Mouse (Mus musculus) intestine, postnatal 0 days (tissue): ENCODE data around the gene Kctd8. TPM values are rescaled to one million over a fixed set of nuclear protein-coding genes. Genes with fewer than 3 reads are reported as not detected.

ENCODE experiments used
- ATAC-seq: fragments of 200-750 bp; cut with Nextera tagmentation; 2 replicates; pipeline ENCODE4 v1.8.0; 2017; ENCODE audit warnings: mild to moderate bottlenecking, moderate TSS enrichment, moderate library complexity
- H3K27ac ChIP-seq: fragments of 300-500 bp; sonication (generic); 2 replicates; pipeline ENCODE4 v1.5.1; 2014; ENCODE audit warnings: mild to moderate bottlenecking, low read depth, low read length, moderate library complexity
- H3K27me3 ChIP-seq: fragments of 300-500 bp; sonication (generic); replicated peaks from 2 replicates; pipeline ENCODE4 v1.6.1; 2014; ENCODE audit warnings: low read length, mixed read lengths; ENCODE audit not compliant: control insufficient read depth, insufficient read depth
- H3K36me3 ChIP-seq: fragments of 300-500 bp; sonication (generic); 2 replicates; pipeline ENCODE4 v1.6.1; 2014; ENCODE audit warnings: mild to moderate bottlenecking, moderate library complexity; ENCODE audit not compliant: control insufficient read depth, insufficient read depth
- H3K4me1 ChIP-seq: fragments of 300-500 bp; sonication (generic); replicated peaks from 2 replicates; pipeline ENCODE4 v1.6.1; 2014; ENCODE audit warnings: antibody characterized with exemption, low read length, mixed read lengths; ENCODE audit not compliant: control insufficient read depth, insufficient read depth
- H3K4me2 ChIP-seq: fragments of 300-500 bp; sonication (generic); replicated peaks from 2 replicates; pipeline ENCODE4 v1.6.1; 2014; ENCODE audit warnings: low read depth, mild to moderate bottlenecking, moderate library complexity
- H3K4me3 ChIP-seq: fragments of 300-500 bp; sonication (generic); 2 replicates; pipeline ENCODE4 v1.5.1; 2014; ENCODE audit warnings: low read depth, low read length
- H3K9ac ChIP-seq: fragments of 300-500 bp; sonication (generic); 2 replicates; pipeline ENCODE4 v1.6.1; 2014; ENCODE audit warnings: mild to moderate bottlenecking, low read depth, low read length
- H3K9me3 ChIP-seq: fragments of 300-500 bp; sonication (generic); 2 replicates; pipeline ENCODE4 v1.6.1; 2016; ENCODE audit warnings: mixed run types; ENCODE audit not compliant: control insufficient read depth
- CTCF ChIP-seq: sonication (generic); IDR thresholded peaks from 2 replicates; pipeline ENCODE4 v1.5.1; 2016; ENCODE audit warnings: low read depth, mild to moderate bottlenecking, control low read depth, antibody characterized with exemption, moderate library complexity
- WGBS: fragments of 180-500 bp; shearing (Covaris S2); extraction: QIAGEN DNeasy Blood & Tissue Kit; methylation state at CpG from one replicate; pipeline ENCODE4 v1.1.7; 2014; 5-methylcytosine and 5-hydroxymethylcytosine counted together
- polyA plus RNA-seq: library from polyadenylated mRNA; unstranded; fragments of >200 nt; fragmentation: Nextera tagmentation; extraction: Ambion mirVana; gene quantifications from 2 replicates; pipeline ENCODE4 v1.2.1, GENCODE M21; 2015

Kctd8 gene
- polyA plus RNA-seq, 1 experiment from 2014 or later: 0.22 TPM

DNA sequence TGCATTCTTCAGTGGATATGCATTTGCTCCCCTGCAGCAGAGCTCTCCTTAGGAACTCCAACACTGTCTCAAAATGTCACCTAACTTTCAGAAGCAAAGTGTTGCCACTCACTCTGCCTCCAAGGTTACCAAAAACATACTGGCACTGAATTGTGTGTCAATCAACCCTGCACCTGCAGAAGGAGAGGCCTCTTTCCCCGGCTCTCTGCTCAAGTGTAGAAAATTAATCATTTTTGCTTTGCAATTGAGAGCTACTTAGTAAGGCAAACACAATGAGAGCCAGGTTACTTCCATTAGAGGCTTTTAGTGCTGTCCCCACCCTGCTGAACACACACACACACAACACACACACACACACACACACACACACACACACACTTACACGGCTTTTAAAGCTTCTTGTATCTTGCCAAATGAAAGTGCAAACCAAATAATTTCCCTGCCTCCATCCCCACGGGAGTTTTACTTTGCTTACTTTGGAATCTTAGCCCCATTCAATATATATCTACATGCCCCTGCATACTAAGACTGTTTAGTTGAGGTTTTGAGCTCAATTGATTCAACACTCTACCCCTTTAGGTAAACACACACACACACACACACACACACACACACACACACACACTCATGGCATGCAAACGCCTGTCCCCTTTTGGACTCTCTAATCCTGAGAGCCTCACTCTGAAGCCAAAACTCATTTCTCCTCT, 2.4 kb downstream of the Kctd8 start:
- WGBS: 27% methylated on average over 4 of the region's 4 CpGs
- peaks cover 15% of the 10 kb centered on the region for H3K27me3 ChIP-seq
- no peak overlapping the region for H3K4me2 ChIP-seq
- no peak overlapping the region for H3K27ac ChIP-seq
- no peak for ATAC-seq
- H3K4me3 ChIP-seq: no peak overlapping the region
- no peaks in the 10 kb centered on the region for H3K4me1 ChIP-seq
- no peaks in the 10 kb centered on the region for H3K9me3 ChIP-seq
- no peak overlapping the region for H3K9ac ChIP-seq
- no peak for TF ChIP-seq CTCF
- H3K36me3 ChIP-seq: no peaks in the 10 kb centered on the region

DNA sequence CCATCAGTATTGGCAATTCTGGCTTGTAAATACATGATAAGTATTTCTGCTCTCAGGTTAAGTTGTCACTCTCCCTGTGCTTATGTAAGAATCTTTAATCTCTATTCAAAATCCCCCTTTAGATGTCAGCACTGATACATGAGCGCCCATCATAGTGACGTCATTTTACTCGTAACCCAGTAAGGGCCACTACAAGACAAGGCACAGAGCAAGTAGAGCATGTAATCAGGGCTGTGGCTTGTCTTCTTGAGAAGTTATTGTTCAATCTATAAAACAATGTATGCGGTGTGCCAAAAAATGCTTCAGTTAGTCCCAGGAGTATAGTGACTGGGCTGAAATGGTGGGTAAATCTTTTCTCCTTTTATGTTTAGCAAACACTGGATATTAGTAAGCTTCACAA, 13.9 kb downstream of the Kctd8 start:
- H3K27me3 ChIP-seq: no peaks in the 10 kb centered on the region
- no peak for TF ChIP-seq CTCF
- 80% methylated on average over 4 of the region's 4 CpGs for WGBS
- H3K36me3 ChIP-seq: no peaks in the 10 kb centered on the region
- no peak for ATAC-seq
- H3K9me3 ChIP-seq: no peaks in the 10 kb centered on the region
- no peak overlapping the region for H3K27ac ChIP-seq
- H3K4me2 ChIP-seq: no peak overlapping the region
- H3K4me1 ChIP-seq: no peaks in the 10 kb centered on the region
- no peak overlapping the region for H3K9ac ChIP-seq
- H3K4me3 ChIP-seq: no peak overlapping the region

DNA sequence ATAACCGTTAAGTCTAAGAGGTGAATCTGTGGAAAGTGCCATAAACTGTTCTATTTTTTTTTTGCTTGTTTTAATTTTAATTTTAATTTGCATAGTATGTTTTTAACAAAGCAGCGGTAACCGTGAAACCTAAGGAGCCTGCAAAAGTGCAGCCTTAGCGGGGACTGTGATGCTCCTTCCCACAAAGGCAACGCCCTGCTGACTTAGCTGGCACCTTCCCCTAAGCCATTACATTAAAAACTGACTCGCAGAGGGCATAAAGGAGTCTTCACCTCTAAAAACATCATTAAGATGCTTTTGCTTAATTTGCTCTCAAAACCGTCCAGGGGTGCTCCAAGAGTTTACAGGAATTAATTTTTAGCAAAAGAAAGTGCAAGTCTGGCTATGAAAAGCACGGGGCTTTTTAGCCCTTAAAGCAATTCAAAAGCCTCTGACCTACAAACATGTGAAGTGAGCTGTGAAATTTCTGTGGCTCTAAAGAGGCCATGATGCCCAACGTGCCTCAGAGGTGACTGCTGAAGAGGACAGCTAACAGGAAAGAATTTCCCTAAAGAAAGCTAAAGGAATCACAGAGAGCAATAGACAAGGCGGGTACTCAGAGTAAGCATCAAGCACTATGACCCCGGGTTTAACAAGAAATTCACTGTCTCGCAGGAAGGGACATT, 16.8 kb downstream of the Kctd8 start:
- Histone ChIP-seq H3K4me2 (no peak overlapping the region), H3K9me3 (no peaks in the 10 kb centered on the region), H3K27ac (no peak overlapping the region), H3K9ac (no peak overlapping the region), H3K4me1 (no peaks in the 10 kb centered on the region), H3K27me3 (no peaks in the 10 kb centered on the region), H3K36me3 (no peaks in the 10 kb centered on the region), H3K4me3 (no peak overlapping the region)
- ATAC-seq: no peak
- TF ChIP-seq CTCF: no peak
- 75% methylated on average over 12 of the region's 12 CpGs for WGBS

DNA sequence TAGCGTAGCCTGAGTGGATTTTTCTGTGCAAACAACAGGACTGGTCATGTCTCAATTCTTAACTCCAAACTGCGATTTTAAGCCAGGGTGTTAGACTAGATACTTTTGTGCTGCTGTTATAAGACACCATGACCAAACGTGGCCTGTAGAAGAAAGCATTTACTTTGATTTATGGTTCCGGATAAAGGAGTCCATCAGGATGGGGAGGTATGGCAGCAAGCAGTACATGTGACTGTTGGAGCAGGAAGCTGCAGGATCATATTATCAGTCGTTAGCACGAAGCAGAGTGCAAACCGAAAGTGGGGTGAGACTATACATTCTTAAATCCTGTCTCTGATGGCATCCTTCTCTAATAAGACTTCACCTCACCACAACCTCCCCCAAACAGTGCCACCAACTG, 28.9 kb downstream of the Kctd8 start:
- WGBS: 77% methylated on average over 7 of the region's 7 CpGs
- H3K9me3 ChIP-seq: no peaks in the 10 kb centered on the region
- no peak overlapping the region for H3K4me3 ChIP-seq
- H3K4me2 ChIP-seq: no peak overlapping the region
- H3K27ac ChIP-seq: no peak overlapping the region
- no peak for TF ChIP-seq CTCF
- no peaks in the 10 kb centered on the region for H3K36me3 ChIP-seq
- ATAC-seq: no peak
- no peaks in the 10 kb centered on the region for H3K4me1 ChIP-seq
- no peak overlapping the region for H3K9ac ChIP-seq
- H3K27me3 ChIP-seq: no peaks in the 10 kb centered on the region

DNA sequence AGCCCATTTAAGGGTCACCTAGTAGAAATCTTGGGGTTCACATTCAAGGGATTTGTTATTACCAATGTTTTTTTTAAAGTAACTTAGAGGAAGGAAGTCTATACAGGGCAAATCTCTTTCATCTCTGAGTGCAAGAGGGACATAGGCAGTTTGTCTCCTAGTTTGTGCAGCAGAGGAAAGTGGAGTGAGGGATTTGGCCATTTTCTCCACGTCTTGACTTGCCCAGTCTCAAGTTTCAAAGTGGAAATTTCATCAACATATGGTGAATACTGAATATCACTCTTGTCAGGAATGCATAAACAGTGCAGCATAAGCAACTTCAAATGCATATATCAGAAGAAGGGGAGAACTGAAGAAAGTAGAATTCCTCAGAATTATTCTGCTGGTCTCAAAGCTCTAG, 39.8 kb downstream of the Kctd8 start:
- no peak for TF ChIP-seq CTCF

DNA sequence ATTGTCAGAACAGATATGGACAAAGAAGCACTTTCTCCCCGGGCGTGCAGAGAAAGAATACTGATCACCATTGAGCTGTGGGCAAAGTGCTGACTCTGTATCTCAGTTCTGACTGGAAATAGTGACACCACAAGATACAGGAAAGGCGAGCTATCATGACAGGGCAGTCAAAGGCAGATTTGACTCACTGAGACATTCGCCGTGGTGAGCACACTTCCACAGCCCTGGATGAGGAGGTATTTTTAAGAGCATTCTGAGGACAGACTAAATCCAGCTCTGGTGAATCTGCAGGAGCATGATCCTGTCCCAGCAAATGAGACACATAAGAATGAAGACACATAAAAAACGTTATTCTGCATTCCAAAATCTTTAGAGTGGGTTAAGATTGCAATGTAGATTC, 49.1 kb downstream of the Kctd8 start:
- Histone ChIP-seq H3K27me3 (no peaks in the 10 kb centered on the region), H3K9me3 (no peaks in the 10 kb centered on the region), H3K4me3 (no peak overlapping the region), H3K4me2 (no peak overlapping the region), H3K36me3 (no peaks in the 10 kb centered on the region), H3K27ac (no peak overlapping the region), H3K4me1 (no peaks in the 10 kb centered on the region), H3K9ac (no peak overlapping the region)
- no peak for TF ChIP-seq CTCF
- no peak for ATAC-seq
- WGBS: 75% methylated on average over 6 of the region's 6 CpGs

More for the DNA sequence above, 39.8 kb downstream of the Kctd8 start:
- no peaks in the 10 kb centered on the region for H3K4me1 ChIP-seq
- 33% methylated on average over 1 of the region's 1 CpGs for WGBS
- no peaks in the 10 kb centered on the region for H3K27me3 ChIP-seq
- H3K4me2 ChIP-seq: no peak overlapping the region
- no peak overlapping the region for H3K9ac ChIP-seq
- H3K27ac ChIP-seq: no peak overlapping the region
- no peak for ATAC-seq
- no peaks in the 10 kb centered on the region for H3K36me3 ChIP-seq
- H3K4me3 ChIP-seq: no peak overlapping the region
- H3K9me3 ChIP-seq: no peaks in the 10 kb centered on the region
